Mouse (Mus musculus) cortical plate, adult 2 months (tissue): Measurements from ENCODE around the gene Slc39a1. TPM values are rescaled to one million over a fixed set of nuclear protein-coding genes. Genes with fewer than 3 reads are reported as not detected.

ENCODE experiments used
- H3K27ac ChIP-seq: fragments of 200-500 bp; 2 replicates; pipeline ENCODE4 v1.5.1; 2012; ENCODE audit warnings: low read length, control low read depth, inconsistent platforms; ENCODE audit not compliant: insufficient read depth
- H3K4me1 ChIP-seq: fragments of 200-500 bp; 2 replicates; pipeline ENCODE4 v1.6.1; 2011; ENCODE audit warnings: low read length; ENCODE audit not compliant: control insufficient read depth, insufficient read depth
- H3K4me3 ChIP-seq: fragments of 200-500 bp; 2 replicates; pipeline ENCODE4 v1.5.1; 2011; ENCODE audit warnings: mild to moderate bottlenecking, low read length, control low read depth; ENCODE audit not compliant: insufficient read depth
- CTCF ChIP-seq: fragments of 200-500 bp; IDR thresholded peaks from 2 replicates; pipeline ENCODE4 v1.5.1; 2011; ENCODE audit warnings: mild to moderate bottlenecking, control low read depth, low read length; ENCODE audit not compliant: insufficient read depth; ENCODE audit errors: extremely low read depth
- POLR2A ChIP-seq: fragments of 200-500 bp; IDR thresholded peaks from 2 replicates; pipeline ENCODE4 v1.6.1; 2011; ENCODE audit warnings: mild to moderate bottlenecking, low read length, control low read depth; ENCODE audit not compliant: insufficient read depth; ENCODE audit errors: extremely low read depth
- polyA plus RNA-seq: library from polyadenylated mRNA; depleted of rRNA; stranded (reverse); fragments of >200 nt; gene quantifications from 2 replicates; pipeline ENCODE4 v1.2.3, GENCODE M21; 2012

Slc39a1 gene
- polyA plus RNA-seq, 1 experiment = 34.5 TPM

- peaks cover 7% of the 10 kb centered on the region for H3K4me1 ChIP-seq
- H3K27ac ChIP-seq = peak within 1 kb of the TSS; percentile 81
- TF ChIP-seq POLR2A (peak; percentile 45; the same call in 1 of the 2 replicates), CTCF (no peak)
- H3K4me3 ChIP-seq = peak within 1 kb of the TSS; percentile 79
Measured at GRCm38 (mm10) chr3:90253653-90254418, 5.9 kb downstream of the Slc39a1 start, which contains the start of gene Crtc2. Gene Crtc2 (plus strand): TSS chr3:90254163.

- TF ChIP-seq CTCF (no peak), POLR2A (no peak)
- Histone ChIP-seq H3K4me1 (peaks cover 7% of the 10 kb centered on the region), H3K27ac (peak overlapping the region; percentile 81), H3K4me3 (peak overlapping the region; percentile 79)
Measured at GRCm38 (mm10) chr3:90254419-90255193, 6.6 kb downstream of the Slc39a1 start.

- no peak for TF ChIP-seq POLR2A
- TF ChIP-seq CTCF = no peak
- H3K4me3 ChIP-seq = peak overlapping the region; percentile 79
- no peak overlapping the region for H3K27ac ChIP-seq
- peaks cover 7% of the 10 kb centered on the region for H3K4me1 ChIP-seq
Measured at GRCm38 (mm10) chr3:90255194-90255565, 7.2 kb downstream of the Slc39a1 start.

GRCm38 (mm10) chr3:90255784-90256353 lies 7.9 kb downstream of the Slc39a1 start:
- Histone ChIP-seq H3K4me1 (peaks cover 7% of the 10 kb centered on the region), H3K4me3 (no peak overlapping the region), H3K27ac (no peak overlapping the region)
- TF ChIP-seq CTCF (no peak), POLR2A (no peak)

GRCm38 (mm10) chr3:90256731-90257530 lies 9.0 kb downstream of the Slc39a1 start:
- no peak overlapping the region for H3K4me3 ChIP-seq
- H3K27ac ChIP-seq = no peak overlapping the region
- H3K4me1 ChIP-seq = peaks cover 6% of the 10 kb centered on the region
- TF ChIP-seq POLR2A = no peak
- TF ChIP-seq CTCF = no peak

GRCm38 (mm10) chr3:90258521-90258920 lies 10.5 kb downstream of the Slc39a1 start:
- H3K4me1 ChIP-seq = peaks cover 6% of the 10 kb centered on the region
- TF ChIP-seq POLR2A (no peak), CTCF (no peak)
- H3K27ac ChIP-seq = no peak overlapping the region
- H3K4me3 ChIP-seq = no peak overlapping the region

DNA sequence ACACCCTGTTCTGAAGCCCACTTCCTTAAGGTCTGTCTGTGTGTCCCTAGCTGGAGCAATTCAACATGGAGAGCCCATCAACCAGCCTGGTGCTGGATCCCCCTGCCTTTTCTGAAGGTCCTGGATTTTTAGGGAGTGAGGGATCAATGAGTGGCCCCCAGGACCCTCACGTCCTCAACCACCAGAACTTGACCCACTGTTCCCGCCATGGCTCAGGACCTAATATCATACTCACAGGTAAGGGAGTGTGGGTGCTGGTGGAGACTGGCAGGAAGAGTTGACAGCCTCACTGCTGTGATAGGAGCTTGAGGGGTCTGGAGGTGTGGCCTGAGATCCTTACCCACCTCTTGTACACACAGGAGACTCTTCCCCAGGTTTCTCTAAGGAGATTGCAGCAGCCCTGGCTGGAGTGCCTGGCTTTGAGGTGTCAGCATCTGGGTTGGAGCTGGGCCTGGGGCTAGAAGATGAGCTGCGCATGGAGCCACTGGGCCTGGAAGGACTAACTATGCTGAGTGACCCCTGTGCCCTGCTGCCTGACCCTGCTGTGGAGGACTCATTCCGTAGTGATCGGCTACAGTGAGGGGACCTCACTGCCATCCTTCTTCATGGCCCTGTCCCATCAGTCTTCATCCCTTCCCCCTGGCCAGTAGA lies 15.3 kb downstream of the Slc39a1 start:
- Histone ChIP-seq H3K4me1 (peaks cover 1% of the 10 kb centered on the region; the same call in 1 of the 2 replicates), H3K27ac (no peak overlapping the region), H3K4me3 (no peak overlapping the region)
- TF ChIP-seq CTCF = no peak
- TF ChIP-seq POLR2A = no peak

DNA sequence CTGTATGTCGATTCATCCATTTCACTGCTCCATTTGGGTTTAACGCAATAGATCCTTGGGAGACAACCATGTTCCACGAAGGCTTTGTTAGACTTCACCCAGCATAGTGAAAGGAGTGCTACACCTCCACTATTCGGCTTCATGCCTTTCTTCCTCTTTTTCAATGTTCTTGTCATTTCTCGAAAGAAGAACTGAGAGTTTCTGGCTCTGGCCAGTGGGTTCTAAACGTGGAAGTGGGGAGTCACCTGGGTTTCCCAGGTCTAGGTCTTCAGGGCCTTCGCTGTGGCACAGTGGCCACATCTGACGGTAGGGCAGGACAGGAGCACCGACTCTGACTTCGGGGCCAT lies 16.7 kb downstream of the Slc39a1 start:
- peak overlapping the region; percentile 63; the same call in 1 of the 2 replicates for H3K4me3 ChIP-seq
- H3K27ac ChIP-seq = no peak overlapping the region
- no peak for TF ChIP-seq CTCF
- TF ChIP-seq POLR2A = no peak
- H3K4me1 ChIP-seq = peaks cover 1% of the 10 kb centered on the region; the same call in 1 of the 2 replicates
